Mouse (Mus musculus) liver, embryonic 11.5 days (tissue): ENCODE results near the gene Gm5431. TPM values are rescaled to one million over a fixed set of nuclear protein-coding genes. Genes with fewer than 3 reads are reported as not detected.
A peak's percentile ranks its signal among the peaks of the same experiment; 100 is the strongest.

Source experiments
- ATAC-seq: fragments of 200-750 bp; cut with Nextera tagmentation; replicated peaks from 2 replicates; pipeline ENCODE4 v1.8.0; 2017; ENCODE audit warnings: moderate number of reproducible peaks, mild to moderate bottlenecking, moderate TSS enrichment, moderate library complexity; ENCODE audit not compliant: low FRiP score
- DNase-seq: peaks from one replicate; pipeline ENCODE4 v3.0.0-alpha.2; 2017; ENCODE audit warnings: low spot score
- H3K27ac ChIP-seq: fragments of 300-500 bp; sonication (generic); 2 replicates; pipeline ENCODE4 v1.5.1; 2014; ENCODE audit warnings: mild to moderate bottlenecking, low read depth, low read length, control low read depth
- H3K27me3 ChIP-seq: fragments of 300-500 bp; sonication (generic); replicated peaks from 2 replicates; pipeline ENCODE4 v1.6.1; 2014; ENCODE audit warnings: low read length, mixed read lengths; ENCODE audit not compliant: control insufficient read depth, insufficient read depth
- H3K36me3 ChIP-seq: fragments of 300-500 bp; sonication (generic); 2 replicates; pipeline ENCODE4 v1.6.1; 2014; ENCODE audit warnings: mild to moderate bottlenecking, low read length, moderate library complexity, mixed read lengths; ENCODE audit not compliant: control insufficient read depth, insufficient read depth
- H3K4me1 ChIP-seq: fragments of 300-500 bp; sonication (generic); replicated peaks from 2 replicates; pipeline ENCODE4 v1.6.1; 2014; ENCODE audit warnings: low read length, mixed read lengths; ENCODE audit not compliant: control insufficient read depth, insufficient read depth
- H3K4me2 ChIP-seq: fragments of 300-500 bp; sonication (generic); 2 replicates; pipeline ENCODE4 v1.6.1; 2014; ENCODE audit warnings: mild to moderate bottlenecking, control low read depth, moderate library complexity
- H3K4me3 ChIP-seq: fragments of 300-500 bp; sonication (generic); 2 replicates; pipeline ENCODE4 v1.5.1; 2014; ENCODE audit warnings: low read depth, low read length, control low read depth
- H3K9ac ChIP-seq: fragments of 300-500 bp; sonication (generic); 2 replicates; pipeline ENCODE4 v1.6.1; 2014; ENCODE audit warnings: low read depth, low read length, control low read depth
- H3K9me3 ChIP-seq: fragments of 300-500 bp; sonication (generic); 2 replicates; pipeline ENCODE4 v1.6.1; 2016; ENCODE audit warnings: low read length, inconsistent platforms, mixed read lengths; ENCODE audit not compliant: control insufficient read depth
- WGBS: fragments of 180-500 bp; shearing (Covaris S2); extraction: QIAGEN DNeasy Blood & Tissue Kit; methylation state at CpG from one replicate; pipeline ENCODE4 v1.1.7; 2014; 5-methylcytosine and 5-hydroxymethylcytosine counted together
- polyA plus RNA-seq: library from polyadenylated mRNA; unstranded; fragments of >200 nt; fragmentation: Nextera tagmentation; extraction: Ambion mirVana; gene quantifications from 2 replicates; pipeline ENCODE4 v1.2.1, GENCODE M21; 2014

Gene Gm5431
- polyA plus RNA-seq, 1 experiment from 2014 or later, result 0.30 TPM

- Histone ChIP-seq H3K4me2 (peak overlapping the region; percentile 88; the same call in 1 of the 2 replicates), H3K9ac (no peak overlapping the region), H3K27ac (peak overlapping the region; percentile 86; the same call in 1 of the 2 replicates), H3K4me1 (peaks cover 37% of the 10 kb centered on the region), H3K27me3 (no peaks in the 10 kb centered on the region), H3K4me3 (no peak overlapping the region), H3K36me3 (no peaks in the 10 kb centered on the region), H3K9me3 (no peaks in the 10 kb centered on the region)
- WGBS, result 2% methylated on average over 4 of the region's 4 CpGs
- DNase-seq (no peak), ATAC-seq (0 out of 2 replicates have a peak, but pooled peaks have one; percentile 13)
Observed at GRCm38 (mm10) chr11:48874465-48874864, 27.5 kb downstream of the Gm5431 start.

- WGBS, result 31% methylated on average over 10 of the region's 10 CpGs
- Histone ChIP-seq H3K27me3 (no peaks in the 10 kb centered on the region), H3K4me2 (peak overlapping the region; percentile 88), H3K9me3 (no peaks in the 10 kb centered on the region), H3K27ac (peak overlapping the region; percentile 86), H3K4me3 (no peak overlapping the region), H3K36me3 (no peaks in the 10 kb centered on the region), H3K4me1 (peaks cover 44% of the 10 kb centered on the region), H3K9ac (peak overlapping the region; percentile 82; the same call in 1 of the 2 replicates)
- DNase-seq (no peak), ATAC-seq (peak; percentile 84)
Observed at GRCm38 (mm10) chr11:48873591-48874290, 28.3 kb downstream of the Gm5431 start.

- Histone ChIP-seq H3K4me3 (peak overlapping the region; percentile 58; the same call in 1 of the 2 replicates), H3K9ac (peak overlapping the region; percentile 82), H3K4me1 (peaks cover 47% of the 10 kb centered on the region), H3K36me3 (no peaks in the 10 kb centered on the region), H3K27ac (peak overlapping the region; percentile 86), H3K4me2 (peak overlapping the region; percentile 88), H3K9me3 (no peaks in the 10 kb centered on the region), H3K27me3 (no peaks in the 10 kb centered on the region)
- no peak for DNase-seq
- ATAC-seq, result peak; percentile 6; the same call in 1 of the 2 replicates
- 60% methylated on average over 7 of the region's 7 CpGs for WGBS
Observed at GRCm38 (mm10) chr11:48872695-48873300, 29.2 kb downstream of the Gm5431 start.

- Histone ChIP-seq H3K4me1 (peaks cover 47% of the 10 kb centered on the region), H3K27ac (peak overlapping the region; percentile 86)
- no peak for DNase-seq
Observed at GRCm38 (mm10) chr11:48871817-48872541, 30.0 kb downstream of the Gm5431 start.

GRCm38 (mm10) chr11:48871201-48871772, 30.7 kb downstream of the Gm5431 start, which contains the start of gene Irgm1:
Gene Irgm1, minus strand, starts transcription at chr11:48871683.
- Histone ChIP-seq H3K9ac (peak within 1 kb of the TSS; percentile 82), H3K27me3 (no peaks in the 10 kb centered on the region), H3K36me3 (peaks cover 2% of the 10 kb centered on the region; the same call in 1 of the 2 replicates), H3K4me2 (peak within 1 kb of the TSS; percentile 88), H3K4me1 (peaks cover 47% of the 10 kb centered on the region), H3K4me3 (peak within 1 kb of the TSS; percentile 58), H3K9me3 (no peaks in the 10 kb centered on the region), H3K27ac (peak within 1 kb of the TSS; percentile 86)
- peak; percentile 35 for ATAC-seq
- WGBS, result 1% methylated on average over 19 of the region's 19 CpGs
- DNase-seq, result peak; percentile 76

More at GRCm38 (mm10) chr11:48871817-48872541, 30.0 kb downstream of the Gm5431 start:
- no peaks in the 10 kb centered on the region for H3K9me3 ChIP-seq
- no peaks in the 10 kb centered on the region for H3K27me3 ChIP-seq
- H3K4me2 ChIP-seq, result peak overlapping the region; percentile 88
- peak overlapping the region; percentile 82 for H3K9ac ChIP-seq
- WGBS, result 8% methylated on average over 17 of the region's 17 CpGs
- no peaks in the 10 kb centered on the region for H3K36me3 ChIP-seq
- ATAC-seq, result no peak
- peak overlapping the region; percentile 58 for H3K4me3 ChIP-seq

GRCm38 (mm10) chr11:48870781-48871180, 31.2 kb downstream of the Gm5431 start:
- ATAC-seq (peak; percentile 37), DNase-seq (no peak)
- 20% methylated on average over 7 of the region's 7 CpGs for WGBS

GRCm38 (mm10) chr11:48869380-48870110, 32.5 kb downstream of the Gm5431 start:
- Histone ChIP-seq H3K9me3 (no peaks in the 10 kb centered on the region), H3K27ac (peak overlapping the region; percentile 44), H3K36me3 (peaks cover 2% of the 10 kb centered on the region; the same call in 1 of the 2 replicates), H3K27me3 (no peaks in the 10 kb centered on the region), H3K4me1 (peaks cover 47% of the 10 kb centered on the region), H3K9ac (peak overlapping the region; percentile 82), H3K4me3 (peak overlapping the region; percentile 58), H3K4me2 (peak overlapping the region; percentile 88)
- ATAC-seq, result no peak
- 56% methylated on average over 7 of the region's 7 CpGs for WGBS
- no peak for DNase-seq

More at GRCm38 (mm10) chr11:48870781-48871180, 31.2 kb downstream of the Gm5431 start:
- Histone ChIP-seq H3K4me1 (peaks cover 47% of the 10 kb centered on the region), H3K36me3 (peaks cover 2% of the 10 kb centered on the region; the same call in 1 of the 2 replicates), H3K4me2 (peak overlapping the region; percentile 88), H3K27me3 (no peaks in the 10 kb centered on the region), H3K27ac (peak overlapping the region; percentile 86), H3K9me3 (no peaks in the 10 kb centered on the region), H3K4me3 (peak overlapping the region; percentile 58), H3K9ac (peak overlapping the region; percentile 82)
